Mouse (Mus musculus) retina, postnatal 1 day (tissue): ENCODE data around the gene Gm45021.
"Not testable (repeated sequence)": the region's sequence is repeated elsewhere in the genome, so short reads cannot be mapped to it uniquely, and the experiment has no call there.

Experiments used
- DNase-seq: peaks from one replicate; pipeline ENCODE4 v3.0.0-alpha.2; 2012

The Gm45021 gene

GRCm38 (mm10) chr6:48620031-48620430, 30.6 kb downstream of the Gm45021 start:
- DNase-seq, result no peak

DNA sequence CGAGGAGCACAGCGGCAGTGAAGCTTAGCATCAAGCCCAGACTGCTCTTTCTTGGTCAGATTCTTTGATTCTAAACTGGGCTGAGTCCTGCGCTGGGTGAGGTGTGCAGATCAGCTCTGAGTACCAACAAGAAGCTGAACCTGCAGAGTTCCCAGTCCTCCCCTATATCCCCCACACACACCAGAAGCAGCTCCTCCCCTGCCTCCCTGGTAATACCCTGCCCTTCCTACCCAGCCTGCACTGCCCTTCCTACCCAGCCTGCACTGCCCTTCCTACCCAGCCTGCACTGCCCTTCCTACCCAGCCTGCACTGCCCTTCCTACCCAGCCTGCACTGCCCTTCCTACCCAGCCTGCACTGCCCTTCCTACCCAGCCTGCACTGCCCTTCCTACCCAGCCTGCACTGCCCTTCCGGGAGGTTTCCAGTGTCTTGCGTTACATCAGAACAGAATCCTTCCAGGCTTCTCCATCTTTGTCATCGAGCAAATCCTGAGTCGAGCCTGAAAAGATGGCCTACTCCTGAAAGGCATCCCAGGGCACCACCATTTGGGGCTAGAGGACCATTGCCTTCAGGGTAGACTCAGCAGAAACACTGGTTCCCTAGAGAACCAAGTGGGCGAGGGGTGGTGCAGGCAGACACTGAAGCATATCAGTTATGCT, 32.9 kb downstream of the Gm45021 start:
- not testable (repeated sequence) for DNase-seq

- no peak for DNase-seq
Observed at GRCm38 (mm10) chr6:48623460-48623859, 34.0 kb downstream of the Gm45021 start.

DNA sequence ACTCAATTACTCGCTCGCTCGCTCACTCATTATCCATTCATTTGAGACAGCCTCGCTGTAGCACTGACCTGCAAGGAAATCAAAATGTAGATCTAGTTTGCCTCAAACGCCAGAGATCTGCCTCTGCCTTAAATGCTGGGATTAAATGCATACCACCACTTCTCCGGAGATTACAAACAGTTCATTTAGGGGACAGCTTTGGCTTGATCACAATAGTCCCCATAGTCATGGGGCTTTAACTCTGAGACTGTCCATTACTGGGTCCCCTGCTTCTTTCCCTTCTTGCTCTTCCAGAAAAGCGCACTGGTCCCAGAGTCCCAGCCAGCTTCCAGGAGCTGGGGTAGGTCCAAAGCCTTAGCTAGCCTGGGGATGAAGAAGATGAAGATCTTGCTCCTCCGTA, 37.1 kb downstream of the Gm45021 start, which contains the start of gene AI854703:
TSS of gene AI854703 (plus strand) at position 301 of the 400 bp plus-strand sequence.
- no peak for DNase-seq

GRCm38 (mm10) chr6:48626984-48627383, 37.6 kb downstream of the Gm45021 start:
- DNase-seq, result peak; percentile 85

DNA sequence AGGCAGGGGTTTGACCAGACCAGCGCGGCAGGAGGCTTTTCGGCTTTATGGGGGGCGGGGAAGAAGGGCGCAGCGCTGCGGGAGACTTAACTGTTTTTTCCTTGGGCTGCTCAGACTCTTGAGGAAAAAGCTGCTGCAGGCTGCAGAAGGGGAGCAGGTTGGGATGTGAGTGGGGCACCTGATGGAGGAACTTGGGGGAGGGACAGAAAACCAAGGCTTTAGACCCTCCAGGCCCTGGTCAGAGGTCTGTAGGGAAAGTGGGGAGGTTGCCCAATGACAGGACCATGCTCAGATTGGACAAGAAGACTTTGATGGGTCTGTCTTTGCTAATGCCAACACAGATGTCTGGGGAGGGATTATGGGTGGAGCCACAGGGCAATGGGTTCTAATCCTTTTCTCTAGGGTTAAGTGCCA, 38.1 kb downstream of the Gm45021 start:
- no peak for DNase-seq

DNA sequence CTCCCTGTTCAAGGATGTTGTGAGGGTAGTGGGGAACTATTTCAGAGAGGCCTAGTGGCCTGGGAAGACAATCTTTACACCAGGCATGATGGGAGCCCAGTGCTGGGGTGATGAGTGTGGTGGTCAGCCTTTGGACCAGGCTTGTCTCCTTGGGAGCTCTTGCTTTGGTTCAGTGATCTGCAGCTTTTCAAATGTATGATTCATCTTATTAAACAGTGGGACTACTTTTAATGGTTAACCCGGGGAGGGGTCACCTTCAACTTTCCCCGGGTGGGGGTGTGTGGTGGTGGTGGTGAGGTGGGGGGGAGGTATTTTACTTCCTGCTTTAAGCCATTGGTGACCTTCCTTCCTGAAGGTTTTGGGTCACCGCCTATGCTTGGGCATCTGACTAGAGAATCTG, 39.0 kb downstream of the Gm45021 start:
- DNase-seq, result no peak

DNA sequence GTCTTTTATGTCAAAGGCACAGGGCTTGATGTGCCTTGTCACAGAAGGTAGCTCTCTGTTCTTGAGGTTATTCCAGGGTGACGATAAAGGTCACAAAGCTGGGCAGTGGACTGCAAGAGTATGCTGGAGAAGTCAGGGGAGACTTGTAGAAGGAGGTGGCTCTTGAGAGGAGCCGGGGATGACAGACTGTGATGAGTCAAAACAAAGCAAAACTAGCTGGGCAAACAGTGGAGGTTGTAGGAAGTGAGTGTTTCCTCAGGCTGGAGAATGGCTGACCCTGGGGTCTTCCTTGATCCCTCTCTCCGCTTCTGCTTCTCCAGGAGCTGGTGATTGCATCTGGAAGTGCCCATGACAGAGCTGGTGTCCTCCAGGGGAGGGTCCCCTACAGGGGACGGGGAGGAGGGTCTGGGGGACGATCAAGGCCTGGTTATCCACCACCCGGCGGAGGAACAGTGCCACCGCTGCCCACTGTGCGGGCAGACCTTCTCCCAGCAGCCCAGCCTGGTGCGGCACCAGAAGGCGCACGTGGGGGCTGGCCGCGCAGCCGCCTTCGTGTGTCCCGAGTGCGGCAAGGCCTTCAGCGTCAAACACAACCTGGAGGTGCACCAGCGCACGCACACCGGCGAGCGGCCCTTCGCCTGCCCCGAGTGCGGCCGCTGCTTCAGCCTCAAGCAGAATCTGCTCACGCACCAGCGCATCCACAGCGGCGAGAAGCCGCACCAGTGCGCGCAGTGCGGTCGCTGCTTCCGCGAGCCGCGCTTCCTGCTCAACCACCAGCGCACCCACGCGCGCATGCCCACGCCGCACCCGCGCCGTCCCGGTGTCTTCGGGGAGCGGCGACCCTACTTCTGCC, 39.6 kb downstream of the Gm45021 start:
- DNase-seq, result peak; percentile 77

DNA sequence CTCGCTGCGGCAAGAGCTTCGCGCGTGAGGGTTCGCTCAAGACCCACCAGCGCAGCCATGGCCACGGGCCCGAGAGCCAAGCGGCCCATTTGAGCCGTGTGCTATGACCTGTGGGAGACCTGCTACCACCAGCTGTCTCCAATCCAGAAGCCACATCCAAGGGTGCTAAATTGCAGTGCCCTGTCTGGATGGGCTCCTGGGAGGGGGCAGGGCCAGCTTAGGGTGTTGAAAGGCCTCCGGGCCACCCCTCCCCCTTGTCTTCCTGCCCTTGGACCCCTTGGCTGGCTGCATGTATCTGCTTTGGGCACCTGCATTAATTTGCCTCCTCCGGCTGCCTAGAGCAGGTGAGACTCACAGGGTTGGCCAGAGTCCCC, 40.2 kb downstream of the Gm45021 start:
- DNase-seq, result no peak

- DNase-seq, result no peak
Observed at GRCm38 (mm10) chr6:48630831-48631230, 41.4 kb downstream of the Gm45021 start.

GRCm38 (mm10) chr6:48635105-48635504, 45.7 kb downstream of the Gm45021 start:
- DNase-seq, result no peak

DNA sequence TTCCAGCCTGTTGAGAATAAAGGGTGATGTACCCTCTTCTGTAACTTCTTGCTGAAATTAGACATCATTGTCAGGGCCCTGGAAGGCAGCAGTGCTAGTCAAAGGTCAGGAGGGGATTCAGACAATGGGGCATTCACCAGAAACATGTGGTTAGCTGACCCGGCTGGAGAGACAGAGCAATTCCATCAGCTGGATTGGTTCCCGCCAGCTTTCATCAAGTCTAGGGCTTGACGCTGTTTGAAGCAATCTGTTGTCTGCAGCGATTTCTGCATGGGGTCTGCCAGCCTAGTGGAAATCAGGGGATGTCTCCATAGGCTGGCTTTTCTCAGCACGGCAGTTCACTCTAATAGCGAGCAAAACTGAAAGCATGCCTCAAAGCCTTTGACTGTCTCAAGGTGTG, 47.1 kb downstream of the Gm45021 start:
- DNase-seq, result peak; percentile 43

GRCm38 (mm10) chr6:48637811-48638500, 48.5 kb downstream of the Gm45021 start:
- DNase-seq, result no peak

DNA sequence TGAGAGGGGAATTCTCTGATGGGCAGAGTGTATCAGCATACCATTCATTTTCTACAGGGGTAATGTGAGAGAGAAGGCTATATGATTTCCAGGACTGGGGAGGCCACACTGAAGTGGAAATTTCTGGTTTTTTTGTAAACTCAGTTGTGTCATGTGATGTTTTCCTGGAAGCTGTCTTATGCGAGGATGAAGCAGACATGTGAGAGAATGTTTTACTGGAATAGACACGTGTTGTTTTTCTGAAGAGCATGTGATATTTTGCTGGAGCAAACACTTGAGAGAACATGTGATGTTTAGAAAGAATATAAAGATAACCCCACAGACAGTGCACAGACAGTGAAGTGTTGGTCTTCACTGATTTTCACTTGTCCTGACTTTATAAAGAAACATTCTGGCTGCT, 49.1 kb downstream of the Gm45021 start:
- DNase-seq, result no peak

DNA sequence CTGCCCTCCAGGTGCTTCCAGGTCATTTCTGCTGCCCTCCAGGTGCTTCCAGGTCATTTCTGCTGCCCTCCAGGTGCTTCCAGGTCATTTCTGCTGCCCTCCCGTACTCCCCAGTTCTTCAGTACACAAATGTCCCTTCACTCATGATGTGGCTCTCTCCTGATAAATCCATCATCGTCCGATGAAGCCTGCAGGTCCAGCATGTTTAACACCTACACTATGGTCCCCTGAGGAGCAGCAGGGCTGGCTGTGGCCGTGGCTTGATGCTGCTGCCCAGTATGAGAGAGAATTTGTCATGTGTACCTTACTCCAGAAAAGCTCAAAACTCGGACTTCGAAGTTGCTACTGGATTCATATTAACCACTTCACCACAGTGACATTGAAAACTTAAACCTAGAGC, 52.0 kb downstream of the Gm45021 start:
- no peak for DNase-seq

DNA sequence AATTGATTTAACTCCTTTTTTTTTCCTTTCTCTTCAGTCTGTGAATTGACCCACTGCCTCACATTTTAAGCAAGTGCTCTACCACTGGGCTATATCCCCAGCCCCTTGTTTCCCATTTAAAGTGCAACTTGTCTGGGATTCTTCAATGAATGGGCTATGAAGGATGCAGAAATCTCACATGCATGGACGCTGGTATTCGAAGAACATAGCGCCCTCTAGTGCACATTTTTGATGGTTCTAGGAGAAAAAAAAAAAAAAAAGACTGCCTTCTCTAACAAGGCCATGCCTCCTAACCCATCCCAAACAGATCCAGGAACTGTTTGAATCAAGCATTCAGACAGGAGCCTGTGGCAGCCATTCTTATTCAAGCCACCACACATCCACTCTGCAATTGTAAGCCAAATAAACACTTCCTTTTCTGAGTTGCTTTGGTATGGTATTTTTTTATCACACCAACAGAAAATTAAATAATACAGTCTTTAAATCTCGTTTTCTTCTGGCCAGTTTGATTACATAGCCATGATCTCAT, 53.4 kb downstream of the Gm45021 start:
- peak; percentile 89 for DNase-seq

- peak; percentile 79 for DNase-seq
Observed at GRCm38 (mm10) chr6:48645660-48646308, 56.4 kb downstream of the Gm45021 start.

- no peak for DNase-seq
Observed at GRCm38 (mm10) chr6:48646309-48646690, 56.9 kb downstream of the Gm45021 start.

GRCm38 (mm10) chr6:48646995-48647394, 57.6 kb downstream of the Gm45021 start, which contains the start of gene Gimap8:
Gimap8 (plus strand) TSS chr6:48647234.
- DNase-seq, result peak; percentile 44

DNA sequence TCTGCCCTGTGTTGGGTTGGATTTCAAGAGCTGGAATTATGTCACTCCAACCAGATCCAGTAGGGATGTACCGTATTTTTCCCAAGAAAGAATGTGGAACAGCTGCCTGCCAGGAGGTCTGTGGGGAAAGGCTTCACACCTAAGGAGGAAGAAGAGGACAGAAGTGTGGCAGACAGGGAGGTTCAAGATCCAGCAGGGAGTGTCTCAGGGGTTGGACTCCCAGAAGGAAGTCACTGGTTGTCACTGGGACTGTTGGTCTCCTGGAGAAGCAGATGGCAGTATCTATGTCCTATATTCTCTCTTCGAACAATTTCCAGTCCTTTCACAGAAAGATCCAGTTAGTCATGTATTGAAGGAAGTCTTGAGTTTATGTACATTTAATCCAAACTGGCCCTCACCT, 58.2 kb downstream of the Gm45021 start:
- DNase-seq, result no peak

GRCm38 (mm10) chr6:48648779-48649178, 59.4 kb downstream of the Gm45021 start:
- no peak for DNase-seq

DNA sequence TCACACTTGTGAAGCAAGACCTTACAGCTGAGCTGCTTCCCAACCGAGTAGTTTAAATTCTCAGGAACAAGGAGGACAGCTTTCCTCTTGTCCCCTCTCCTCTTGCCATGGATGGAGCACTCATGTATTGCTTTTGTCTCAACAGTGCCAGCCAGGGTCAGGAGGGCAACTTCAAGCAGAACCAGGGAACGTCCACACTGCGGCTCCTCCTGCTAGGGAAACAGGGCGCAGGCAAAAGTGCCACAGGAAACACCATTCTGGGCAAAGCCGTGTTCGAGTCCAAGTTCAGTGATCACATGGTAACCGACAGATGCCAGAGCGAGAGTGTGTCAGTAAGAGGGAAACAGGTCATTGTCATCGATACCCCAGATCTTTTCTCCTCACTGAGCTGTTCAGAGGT, 60.6 kb downstream of the Gm45021 start:
- no peak for DNase-seq

DNA sequence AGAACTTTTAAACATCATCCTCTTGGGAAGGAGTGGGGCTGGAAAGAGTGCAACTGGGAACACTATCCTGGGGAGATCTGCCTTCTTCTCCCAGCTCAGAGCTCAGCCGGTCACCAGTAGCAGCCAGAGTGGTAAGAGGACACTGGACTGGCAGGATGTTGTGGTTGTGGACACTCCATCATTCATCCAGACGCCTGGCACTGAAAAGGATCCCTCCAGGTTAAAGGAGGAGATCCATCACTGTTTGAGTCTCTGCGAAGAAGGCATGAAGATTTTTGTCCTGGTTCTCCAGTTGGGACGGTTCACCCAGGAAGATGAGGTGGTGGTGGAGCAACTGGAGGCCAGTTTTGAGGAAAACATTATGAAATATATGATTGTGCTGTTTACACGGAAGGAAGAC, 69.3 kb downstream of the Gm45021 start:
- no peak for DNase-seq
